Mouse (Mus musculus) forebrain, embryonic 14.5 days (tissue): ENCODE results near the gene Cdc42bpb. TPM values are rescaled to one million over a fixed set of nuclear protein-coding genes. Genes with fewer than 3 reads are reported as not detected.

Source experiments
- ATAC-seq: fragments of 200-750 bp; cut with Nextera tagmentation; 2 replicates; pipeline ENCODE4 v1.8.0; 2017; ENCODE audit warnings: mild to moderate bottlenecking, moderate library complexity
- DNase-seq: peaks from one replicate; pipeline ENCODE4 v3.0.0-alpha.2; 2015; ENCODE audit warnings: low spot score
- H3K27ac ChIP-seq: fragments of 300-500 bp; sonication (generic); 2 replicates; pipeline ENCODE4 v1.5.1; 2014; ENCODE audit warnings: low read depth, mild to moderate bottlenecking, control low read depth, low read length, moderate library complexity
- H3K27me3 ChIP-seq: fragments of 300-500 bp; sonication (generic); replicated peaks from 2 replicates; pipeline ENCODE4 v1.6.1; 2014; ENCODE audit warnings: low read length, control low read depth, mixed read lengths; ENCODE audit not compliant: control insufficient read depth, insufficient read depth
- H3K36me3 ChIP-seq: fragments of 300-500 bp; sonication (generic); 2 replicates; pipeline ENCODE4 v1.6.1; 2014; ENCODE audit warnings: low read length, control low read depth; ENCODE audit not compliant: control insufficient read depth, insufficient read depth
- H3K4me1 ChIP-seq: fragments of 300-500 bp; sonication (generic); 2 replicates; pipeline ENCODE4 v1.6.1; 2014; ENCODE audit warnings: antibody characterized with exemption, low read length, control low read depth; ENCODE audit not compliant: control insufficient read depth, insufficient read depth
- H3K4me2 ChIP-seq: fragments of 300-500 bp; sonication (generic); 2 replicates; pipeline ENCODE4 v1.6.1; 2014; ENCODE audit warnings: mild to moderate bottlenecking, control low read depth, low read length
- H3K4me3 ChIP-seq: fragments of 300-500 bp; sonication (generic); 2 replicates; pipeline ENCODE4 v1.5.1; 2014; ENCODE audit warnings: low read depth, low read length, control low read depth
- H3K9ac ChIP-seq: fragments of 300-500 bp; sonication (generic); 2 replicates; pipeline ENCODE4 v1.6.1; 2014; ENCODE audit warnings: mild to moderate bottlenecking, low read length, control low read depth, moderate library complexity
- H3K9me3 ChIP-seq: fragments of 300-500 bp; sonication (generic); replicated peaks from 2 replicates; pipeline ENCODE4 v1.6.1; 2016; ENCODE audit warnings: low read length, control low read depth, mixed read lengths; ENCODE audit not compliant: control insufficient read depth
- WGBS: fragments of 180-500 bp; shearing (Covaris S2); extraction: QIAGEN DNeasy Blood & Tissue Kit; methylation state at CpG from one replicate; pipeline ENCODE4 v1.1.7; 2014; 5-methylcytosine and 5-hydroxymethylcytosine counted together
- polyA plus RNA-seq: library from polyadenylated mRNA; unstranded; fragments of >200 nt; fragmentation: Nextera tagmentation; extraction: Ambion mirVana; gene quantifications from 2 replicates; pipeline ENCODE4 v1.2.1, GENCODE M21; 2014

Gene Cdc42bpb
- polyA plus RNA-seq, 1 experiment from 2014 or later = 28.8 TPM

GRCm38 (mm10) chr12:111375559-111375958 lies 2.0 kb downstream of the Cdc42bpb start:
- no peak overlapping the region for H3K27ac ChIP-seq

DNA sequence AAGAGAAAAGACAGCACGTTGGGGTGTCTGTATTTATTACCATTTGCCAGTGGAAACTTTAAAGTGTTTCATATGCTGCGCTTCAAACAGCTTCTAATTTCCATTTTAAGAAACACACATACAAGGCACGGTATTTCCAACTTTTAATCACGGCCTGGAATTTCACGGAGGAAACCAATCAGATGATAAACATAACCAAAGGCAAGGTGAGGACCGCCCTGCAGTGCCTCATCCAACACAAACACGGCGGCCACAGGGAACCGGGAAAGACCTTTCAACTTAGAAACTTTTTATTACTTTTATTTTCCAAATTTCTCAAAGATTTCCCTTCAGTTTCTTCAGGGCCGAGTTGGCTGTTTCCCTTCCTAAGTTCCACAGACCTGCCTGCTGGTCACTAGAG lies 2.8 kb downstream of the Cdc42bpb start:
- no peak for ATAC-seq
- no peak overlapping the region for H3K4me3 ChIP-seq
- H3K4me1 ChIP-seq = peaks cover 10% of the 10 kb centered on the region
- H3K9ac ChIP-seq = no peak overlapping the region
- H3K27me3 ChIP-seq = no peaks in the 10 kb centered on the region
- no peaks in the 10 kb centered on the region for H3K9me3 ChIP-seq
- no peak for DNase-seq
- H3K4me2 ChIP-seq = no peak overlapping the region; the same call in 1 of the 2 replicates
- 85% methylated on average over 10 of the region's 10 CpGs for WGBS
- H3K36me3 ChIP-seq = no peaks in the 10 kb centered on the region
- H3K27ac ChIP-seq = no peak overlapping the region

More at GRCm38 (mm10) chr12:111375559-111375958, 2.0 kb downstream of the Cdc42bpb start:
- Histone ChIP-seq H3K9ac (peak overlapping the region; percentile 92; the same call in 1 of the 2 replicates), H3K4me2 (peak overlapping the region; percentile 94), H3K4me3 (peak overlapping the region; percentile 97), H3K9me3 (no peaks in the 10 kb centered on the region), H3K4me1 (peaks cover 10% of the 10 kb centered on the region), H3K27me3 (no peaks in the 10 kb centered on the region), H3K36me3 (no peaks in the 10 kb centered on the region)
- no peak for DNase-seq
- no peak for ATAC-seq
- WGBS = 71% methylated on average over 12 of the region's 12 CpGs

- no peaks in the 10 kb centered on the region for H3K9me3 ChIP-seq
- H3K9ac ChIP-seq = no peak overlapping the region
- no peak overlapping the region for H3K4me3 ChIP-seq
- no peak for ATAC-seq
- H3K27me3 ChIP-seq = no peaks in the 10 kb centered on the region
- no peaks in the 10 kb centered on the region for H3K36me3 ChIP-seq
- H3K4me2 ChIP-seq = no peak overlapping the region
- 88% methylated on average over 6 of the region's 6 CpGs for WGBS
- H3K27ac ChIP-seq = no peak overlapping the region
- DNase-seq = no peak
- peaks cover 10% of the 10 kb centered on the region for H3K4me1 ChIP-seq
Measured at GRCm38 (mm10) chr12:111373411-111373810, 4.1 kb downstream of the Cdc42bpb start.

- H3K4me3 ChIP-seq = no peak overlapping the region
- no peak overlapping the region for H3K4me2 ChIP-seq
- no peaks in the 10 kb centered on the region for H3K27me3 ChIP-seq
- H3K9me3 ChIP-seq = no peaks in the 10 kb centered on the region
- WGBS = 87% methylated on average over 7 of the region's 7 CpGs
- 0 out of 2 replicates have a peak, but pooled peaks cover 3% of the 10 kb centered on the region for H3K36me3 ChIP-seq
- no peak for DNase-seq
- ATAC-seq = no peak
- no peak overlapping the region for H3K9ac ChIP-seq
- H3K27ac ChIP-seq = no peak overlapping the region
- H3K4me1 ChIP-seq = peaks cover 10% of the 10 kb centered on the region
Measured at GRCm38 (mm10) chr12:111371905-111372304, 5.6 kb downstream of the Cdc42bpb start.

- Histone ChIP-seq H3K4me2 (no peak overlapping the region), H3K27me3 (no peaks in the 10 kb centered on the region), H3K36me3 (0 out of 2 replicates have a peak, but pooled peaks cover 3% of the 10 kb centered on the region), H3K4me3 (no peak overlapping the region), H3K4me1 (peaks cover under 1% of the 10 kb centered on the region), H3K9ac (no peak overlapping the region), H3K27ac (no peak overlapping the region), H3K9me3 (no peaks in the 10 kb centered on the region)
- ATAC-seq (0 out of 2 replicates have a peak, but pooled peaks have one; percentile 29), DNase-seq (no peak)
- 47% methylated on average over 4 of the region's 4 CpGs for WGBS
Measured at GRCm38 (mm10) chr12:111370249-111370648, 7.3 kb downstream of the Cdc42bpb start.

- 88% methylated on average over 7 of the region's 7 CpGs for WGBS
- H3K27me3 ChIP-seq = no peaks in the 10 kb centered on the region
Measured at GRCm38 (mm10) chr12:111367065-111367464, 10.5 kb downstream of the Cdc42bpb start.

GRCm38 (mm10) chr12:111364234-111364633 lies 13.3 kb downstream of the Cdc42bpb start:
- 0 out of 2 replicates have a peak, but pooled peaks cover 3% of the 10 kb centered on the region for H3K36me3 ChIP-seq
- DNase-seq (no peak), ATAC-seq (no peak)
- no peak overlapping the region for H3K27ac ChIP-seq
- WGBS = 95% methylated on average over 3 of the region's 3 CpGs
- H3K4me1 ChIP-seq = no peaks in the 10 kb centered on the region
- no peak overlapping the region for H3K9ac ChIP-seq
- H3K27me3 ChIP-seq = no peaks in the 10 kb centered on the region
- no peak overlapping the region for H3K4me3 ChIP-seq
- no peaks in the 10 kb centered on the region for H3K9me3 ChIP-seq
- no peak overlapping the region for H3K4me2 ChIP-seq

More at GRCm38 (mm10) chr12:111367065-111367464, 10.5 kb downstream of the Cdc42bpb start:
- no peak overlapping the region for H3K27ac ChIP-seq
- H3K36me3 ChIP-seq = 0 out of 2 replicates have a peak, but pooled peaks cover 3% of the 10 kb centered on the region
- no peak for ATAC-seq
- no peaks in the 10 kb centered on the region for H3K9me3 ChIP-seq
- H3K4me3 ChIP-seq = no peak overlapping the region
- no peak overlapping the region for H3K9ac ChIP-seq
- DNase-seq = no peak
- H3K4me2 ChIP-seq = no peak overlapping the region
- H3K4me1 ChIP-seq = no peaks in the 10 kb centered on the region

DNA sequence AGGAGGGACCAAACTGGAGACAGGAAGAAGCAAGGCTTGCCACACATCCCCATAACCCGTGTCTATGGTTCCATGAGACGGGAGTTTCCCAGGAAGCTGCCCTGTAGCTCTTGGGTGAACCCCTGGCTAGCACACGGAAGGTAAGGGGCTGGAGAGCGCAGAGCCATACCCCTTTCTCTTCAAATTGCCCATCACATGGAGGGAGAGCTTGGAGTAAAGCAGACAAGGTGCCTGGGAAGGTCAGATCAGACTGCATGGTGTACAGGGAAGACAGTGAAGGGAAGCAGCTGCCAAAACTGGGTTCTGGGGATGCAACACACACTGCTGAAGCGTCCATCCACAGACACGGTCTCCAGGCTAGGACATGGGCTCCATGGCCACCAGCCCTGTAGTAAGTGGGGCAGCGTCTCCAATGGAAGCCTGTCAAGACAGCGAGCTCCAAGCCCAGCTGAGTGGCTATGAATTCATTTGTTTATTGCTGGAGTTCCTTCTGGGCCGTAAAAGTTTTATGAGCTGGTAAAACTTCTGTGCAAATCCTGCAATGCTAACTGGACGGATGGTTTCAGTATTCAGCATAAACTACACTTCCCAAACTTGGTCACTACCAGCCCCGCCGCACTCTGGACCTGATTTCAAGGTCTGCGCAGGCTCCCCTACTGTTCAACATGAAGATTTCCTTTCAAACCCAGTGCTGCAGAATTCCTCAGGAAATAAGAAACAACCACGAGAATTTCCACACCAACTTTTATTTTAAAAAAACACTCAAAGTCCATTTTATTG lies 16.0 kb downstream of the Cdc42bpb start:
- Histone ChIP-seq H3K4me3 (no peak overlapping the region), H3K9me3 (no peaks in the 10 kb centered on the region), H3K4me2 (no peak overlapping the region), H3K36me3 (no peaks in the 10 kb centered on the region), H3K27me3 (no peaks in the 10 kb centered on the region), H3K27ac (no peak overlapping the region), H3K4me1 (peaks cover 5% of the 10 kb centered on the region; the same call in 1 of the 2 replicates), H3K9ac (no peak overlapping the region)
- WGBS = 88% methylated on average over 14 of the region's 14 CpGs
- no peak for DNase-seq
- no peak for ATAC-seq

- Histone ChIP-seq H3K4me1 (peaks cover 5% of the 10 kb centered on the region; the same call in 1 of the 2 replicates), H3K4me2 (no peak overlapping the region), H3K4me3 (no peak overlapping the region), H3K9me3 (no peaks in the 10 kb centered on the region), H3K36me3 (no peaks in the 10 kb centered on the region), H3K9ac (no peak overlapping the region), H3K27ac (no peak overlapping the region), H3K27me3 (no peaks in the 10 kb centered on the region)
- DNase-seq (no peak), ATAC-seq (no peak)
- 90% methylated on average over 16 of the region's 16 CpGs for WGBS
Measured at GRCm38 (mm10) chr12:111360671-111361070, 16.8 kb downstream of the Cdc42bpb start.
